Mouse (Mus musculus) cerebellum, postnatal 4 days (tissue): ENCODE data around the gene Zfp54.
"Not testable (repeated sequence)": the region's sequence is repeated elsewhere in the genome, so short reads cannot be mapped to it uniquely, and the experiment has no call there.

ENCODE experiments used
- DNase-seq, 2 experiments: peaks; one replicate each; pipeline ENCODE4 v3.0.0; 2022; ENCODE audit warnings: low spot score in 2 of 2, mixed read lengths in 1 of 2

The Zfp54 gene

GRCm38 (mm10) chr17:21422664-21423599 lies at the start of gene Zfp54:
Gene Zfp54, plus strand, starts transcription at chr17:21423227.
- peak; percentile 23 to 32 for DNase-seq

DNA sequence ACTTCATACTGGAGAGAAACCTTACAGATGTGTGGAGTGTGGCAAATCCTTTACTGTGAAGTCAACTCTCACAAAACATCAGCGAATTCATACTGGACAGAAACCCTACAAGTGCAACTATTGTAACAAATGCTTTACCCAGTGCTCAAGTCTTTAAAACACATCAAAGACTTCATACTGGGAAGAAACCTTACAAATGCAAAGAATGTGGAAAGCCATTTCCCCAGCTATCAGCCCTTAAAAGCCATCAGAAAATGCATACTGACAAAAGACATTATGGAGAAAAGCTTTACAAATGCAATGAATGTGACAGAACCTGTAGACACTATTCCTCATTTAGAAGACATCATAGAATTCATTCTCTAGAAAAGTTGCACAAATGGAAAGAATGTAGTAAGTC lies 47.7 kb upstream of the Zfp54 start:
- DNase-seq: no peak

DNA sequence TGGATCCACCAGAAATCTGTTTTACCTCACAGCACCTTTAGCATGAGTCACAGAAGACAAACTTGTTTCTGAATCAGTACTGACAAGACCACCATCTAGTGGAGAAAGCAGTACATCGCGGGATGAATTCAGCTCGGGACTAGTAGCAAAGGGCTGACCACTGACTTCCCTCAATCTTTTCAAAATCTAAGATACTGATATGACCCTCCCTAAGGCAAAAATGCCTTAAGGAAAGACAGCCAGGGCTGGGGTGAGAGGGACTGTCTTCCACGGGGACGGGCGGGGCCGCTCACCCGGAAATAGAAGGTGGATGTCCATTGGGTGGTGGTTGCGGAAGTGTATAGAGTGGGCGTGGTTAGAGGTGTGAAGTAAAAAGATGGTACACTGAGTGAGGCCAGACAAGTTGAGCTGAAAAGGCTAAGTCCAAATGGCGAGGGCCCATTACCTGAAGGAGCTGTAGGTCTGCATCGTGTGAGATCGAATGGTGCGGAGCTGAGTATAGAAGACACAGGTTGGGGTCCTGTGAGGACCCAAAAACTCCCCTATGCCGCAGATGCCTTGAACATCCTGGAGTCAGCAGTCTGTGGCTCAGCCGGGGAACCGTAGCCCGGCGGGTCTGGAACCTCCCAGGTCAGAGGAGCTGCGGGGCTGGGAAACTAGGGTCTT lies 39.5 kb upstream of the Zfp54 start, which contains the start of gene Zfp677:
Zfp677 (plus strand) TSS at position 358 of the 666 bp plus-strand sequence.
- DNase-seq: peak in 1 of 2 experiments; percentile 36

DNA sequence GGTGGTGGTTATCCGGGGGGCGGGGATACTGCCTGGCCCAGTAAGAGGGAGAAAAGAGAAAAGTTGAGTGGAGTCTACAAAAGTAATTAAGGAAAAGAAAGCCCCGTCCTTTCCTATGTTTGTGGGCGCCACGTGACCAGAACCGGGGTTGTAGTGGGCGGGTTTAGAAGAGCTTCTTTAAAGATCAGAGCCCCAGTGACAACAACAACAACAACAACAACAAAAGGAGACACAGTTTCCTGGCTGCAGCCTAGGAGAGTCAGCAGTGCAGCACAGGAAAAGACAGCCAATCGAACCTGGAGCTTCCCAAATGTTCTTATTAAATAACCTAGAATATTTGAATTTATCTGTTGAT lies 39.0 kb upstream of the Zfp54 start:
- DNase-seq: no peak

GRCm38 (mm10) chr17:21438806-21439400 lies 15.9 kb downstream of the Zfp54 start:
- DNase-seq: not testable (repeated sequence)

GRCm38 (mm10) chr17:21449669-21450068 lies 26.6 kb downstream of the Zfp54 start:
- DNase-seq: peak in 1 of 2 experiments; percentile 66

DNA sequence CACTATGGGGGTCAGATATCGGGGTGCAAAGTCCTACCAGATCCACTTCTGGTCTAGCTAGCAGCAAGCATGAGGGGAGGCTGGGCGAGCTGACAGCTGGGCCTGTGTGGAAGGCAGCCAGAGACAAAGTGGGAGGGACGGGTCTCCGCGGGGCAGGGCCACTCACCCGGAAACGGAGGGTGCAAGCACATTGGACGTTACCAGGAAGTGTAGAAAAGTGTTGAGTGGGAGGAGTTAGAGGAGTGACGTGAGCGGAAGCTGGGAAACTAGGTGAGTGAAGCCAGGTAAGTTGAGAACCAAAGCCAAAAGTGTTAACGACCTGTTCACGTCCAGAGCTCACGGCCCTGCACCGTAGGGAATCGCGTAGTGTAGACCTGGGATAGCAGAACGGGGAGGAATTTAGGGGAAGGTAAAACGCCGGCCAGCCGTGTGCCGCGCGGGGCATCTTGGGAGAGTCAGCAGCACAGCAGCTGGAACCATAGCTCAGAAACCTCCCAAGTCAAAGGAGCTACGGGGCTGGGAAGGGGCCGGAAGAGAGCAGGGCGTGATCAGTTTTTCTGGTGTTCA lies 27.2 kb downstream of the Zfp54 start, which contains the start of gene Zfp51:
Zfp51 (plus strand) TSS at position 237 of the 567 bp plus-strand sequence.
- DNase-seq: peak; percentile 63 to 83

- DNase-seq: no peak
Observed at GRCm38 (mm10) chr17:21463550-21463949, 40.5 kb downstream of the Zfp54 start.

GRCm38 (mm10) chr17:21472032-21472652 lies 49.1 kb downstream of the Zfp54 start:
- DNase-seq: no peak

DNA sequence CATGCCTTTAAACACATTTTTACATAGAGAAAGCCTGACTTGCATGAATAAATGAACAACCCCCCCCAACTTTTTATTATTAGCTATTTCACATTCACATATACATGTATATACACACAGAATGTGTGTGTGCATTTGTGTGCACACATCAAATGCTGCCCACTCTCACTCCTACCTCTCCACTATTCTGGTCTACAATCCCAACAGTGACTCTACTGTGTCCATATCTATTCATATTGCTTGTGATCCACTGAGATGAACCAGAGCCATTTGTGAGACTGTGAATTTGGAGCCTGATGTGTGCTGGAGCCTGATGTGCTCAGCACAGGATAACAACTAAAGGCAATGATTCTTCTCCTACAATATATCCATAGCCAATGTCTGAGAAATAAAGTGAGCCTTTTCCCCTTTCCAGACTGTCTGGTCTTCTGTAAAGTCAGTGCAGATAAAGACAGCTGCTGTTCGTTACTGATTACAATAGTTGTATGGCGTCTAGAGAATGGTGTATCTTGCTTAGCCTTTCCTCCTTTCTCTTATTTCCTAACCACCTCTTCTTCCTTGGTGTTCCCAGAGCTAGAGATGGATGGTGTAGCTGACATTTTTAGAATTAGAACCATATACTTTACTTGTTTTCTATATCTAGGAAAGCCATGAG lies 49.8 kb downstream of the Zfp54 start:
- DNase-seq: no peak

- no peak for DNase-seq
Observed at GRCm38 (mm10) chr17:21473362-21474190, 50.5 kb downstream of the Zfp54 start.

DNA sequence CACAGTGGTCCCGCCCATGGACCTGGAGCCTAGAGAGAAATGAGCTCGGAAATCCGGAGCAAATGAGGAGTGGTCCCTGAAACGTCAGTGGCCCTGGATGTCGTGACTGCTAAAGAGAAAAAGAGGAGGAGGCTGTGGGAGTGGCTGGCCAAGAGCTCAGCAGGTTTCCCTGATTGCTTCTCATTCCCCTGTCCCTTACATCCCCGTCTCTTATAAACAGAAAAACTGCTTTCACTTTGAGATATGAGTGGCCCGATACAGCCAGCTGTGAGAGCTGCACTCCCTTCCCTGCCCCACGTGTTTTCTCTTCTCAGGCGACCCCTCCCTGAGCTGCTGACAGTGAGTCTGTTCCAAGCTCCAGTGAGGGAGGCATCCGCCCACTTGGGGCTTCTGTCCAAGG lies 51.7 kb downstream of the Zfp54 start:
- DNase-seq: not testable (repeated sequence)

DNA sequence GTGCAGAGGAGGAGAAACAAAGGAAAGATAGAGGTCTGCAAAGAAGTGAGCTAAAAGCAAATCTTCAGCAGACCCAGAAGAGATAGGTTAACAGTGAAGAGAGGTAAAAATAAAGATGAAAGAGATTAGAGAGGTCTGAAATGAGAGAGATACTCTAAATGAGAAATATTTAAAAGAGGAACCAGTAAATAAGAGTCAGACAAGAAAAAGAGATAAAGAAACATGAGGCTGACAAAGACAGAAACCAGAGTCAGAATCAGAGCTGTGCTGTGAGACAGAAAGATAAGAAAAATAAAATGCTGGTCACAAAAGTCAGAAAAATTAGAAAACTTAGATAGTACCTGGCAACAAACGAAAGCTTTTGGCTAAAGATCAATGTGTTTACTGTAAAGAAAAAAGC lies 52.3 kb downstream of the Zfp54 start:
- not testable (repeated sequence) for DNase-seq

DNA sequence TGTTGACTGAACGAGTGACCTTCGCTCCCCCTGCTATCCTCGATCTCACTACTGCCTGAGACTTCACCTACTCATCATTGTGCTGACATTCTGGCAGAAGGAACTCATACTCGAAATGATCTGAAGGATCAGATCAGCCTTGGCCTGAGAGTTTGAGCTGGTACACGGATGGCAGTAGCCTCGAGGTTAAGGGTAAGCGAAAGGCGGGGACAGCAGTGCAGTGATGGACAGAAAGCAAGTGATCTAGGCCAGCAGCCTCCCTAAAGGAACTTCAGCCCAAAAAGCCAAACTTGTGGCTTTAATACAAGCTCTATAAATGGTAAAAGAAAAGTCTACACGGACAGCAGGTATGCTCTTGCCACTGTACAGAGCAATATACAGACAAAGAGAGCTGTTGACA lies 53.3 kb downstream of the Zfp54 start:
- not testable (repeated sequence) for DNase-seq

DNA sequence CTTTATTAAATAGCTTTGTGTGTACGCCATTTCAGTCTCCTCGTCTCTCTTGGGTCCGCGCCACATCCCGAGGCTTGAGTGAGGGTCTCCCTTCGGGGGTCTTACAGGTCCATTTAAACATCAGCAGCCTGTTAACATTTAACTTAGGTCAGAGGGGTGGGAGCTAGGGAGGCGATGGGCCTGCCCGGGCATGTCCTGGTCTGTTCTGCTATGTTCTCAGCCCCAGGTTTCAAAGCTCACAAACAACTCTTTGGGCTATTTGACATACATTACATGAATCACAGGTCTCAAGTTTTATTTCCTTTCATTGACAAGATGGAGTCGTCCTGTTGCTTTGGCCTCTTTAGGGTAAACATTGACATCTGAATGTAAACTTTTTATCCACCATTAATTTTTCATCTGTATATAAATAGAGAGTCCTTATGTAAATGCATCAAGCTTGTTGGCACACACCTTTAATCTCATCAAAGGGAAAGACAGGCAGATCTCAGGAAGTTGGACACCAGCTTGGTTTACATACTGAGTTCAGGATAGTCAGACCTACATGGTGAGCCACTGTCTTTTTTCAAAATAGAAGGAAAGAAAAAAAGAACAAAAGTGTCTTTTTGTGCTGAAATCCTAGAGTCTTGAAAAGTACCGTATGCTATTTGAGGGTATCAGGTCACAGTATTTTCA lies 55.2 kb downstream of the Zfp54 start:
- not testable (repeated sequence) for DNase-seq
